Mouse (Mus musculus) naive thymus-derived CD4-positive, alpha-beta T cell, adult 2 months (primary cell): ENCODE results near the gene Ltn1.
A peak's percentile ranks its signal among the peaks of the same experiment; 100 is the strongest.

Source experiments
- DNase-seq: peaks from one replicate; pipeline ENCODE4 v3.0.0-alpha.2; 2011; ENCODE audit warnings: low read depth

Ltn1 gene

GRCm38 (mm10) chr16:87432033-87432814, at the start of gene Ltn1:
Gene Ltn1, minus strand, starts transcription at chr16:87432612.
- DNase-seq = peak; percentile 97

GRCm38 (mm10) chr16:87470579-87470978, 38.2 kb upstream of the Ltn1 start:
- DNase-seq = no peak

- DNase-seq = peak; percentile 38
Measured at GRCm38 (mm10) chr16:87458752-87459151, 26.3 kb upstream of the Ltn1 start.

- DNase-seq = peak; percentile 75
Measured at GRCm38 (mm10) chr16:87455180-87455611, 22.8 kb upstream of the Ltn1 start.

GRCm38 (mm10) chr16:87454419-87455179, 22.2 kb upstream of the Ltn1 start, which contains the start of gene Usp16:
Gene Usp16, plus strand, starts transcription at chr16:87454703.
- peak; percentile 92 for DNase-seq

- no peak for DNase-seq
Measured at GRCm38 (mm10) chr16:87453226-87453625, 20.8 kb upstream of the Ltn1 start.

GRCm38 (mm10) chr16:87445528-87445927, 13.1 kb upstream of the Ltn1 start:
- no peak for DNase-seq

GRCm38 (mm10) chr16:87445110-87445509, 12.7 kb upstream of the Ltn1 start:
- DNase-seq = no peak

GRCm38 (mm10) chr16:87444071-87444470, 11.7 kb upstream of the Ltn1 start:
- no peak for DNase-seq

GRCm38 (mm10) chr16:87443245-87443644, 10.8 kb upstream of the Ltn1 start:
- DNase-seq = no peak

GRCm38 (mm10) chr16:87442291-87442690, 9.9 kb upstream of the Ltn1 start:
- no peak for DNase-seq

GRCm38 (mm10) chr16:87441089-87441488, 8.7 kb upstream of the Ltn1 start:
- peak; percentile 66 for DNase-seq

GRCm38 (mm10) chr16:87440184-87440686, 7.8 kb upstream of the Ltn1 start, which contains the start of gene Rwdd2b:
Gene Rwdd2b, minus strand, starts transcription at chr16:87440573.
- peak; percentile 97 for DNase-seq

- no peak for DNase-seq
Measured at GRCm38 (mm10) chr16:87438697-87439096, 6.3 kb upstream of the Ltn1 start.

GRCm38 (mm10) chr16:87437096-87437495, 4.7 kb upstream of the Ltn1 start:
- no peak for DNase-seq

- DNase-seq = no peak
Measured at GRCm38 (mm10) chr16:87435411-87436205, 3.2 kb upstream of the Ltn1 start.

- no peak for DNase-seq
Measured at GRCm38 (mm10) chr16:87434946-87435345, 2.5 kb upstream of the Ltn1 start.

- no peak for DNase-seq
Measured at GRCm38 (mm10) chr16:87434266-87434665, 1.9 kb upstream of the Ltn1 start.

GRCm38 (mm10) chr16:87427516-87427915, 4.9 kb downstream of the Ltn1 start:
- no peak for DNase-seq

GRCm38 (mm10) chr16:87420662-87421061, 11.8 kb downstream of the Ltn1 start:
- DNase-seq = no peak

- DNase-seq = peak; percentile 31
Measured at GRCm38 (mm10) chr16:87405001-87405400, 27.4 kb downstream of the Ltn1 start.
